In genomic region chr11:17811829-17812559, GRCm38 (mm10) we compare ENCODE assay signal across 23 mouse cellular contexts.
DNase-seq lines count a peak whose midpoint lies in the region; ATAC-seq and TF ChIP-seq lines count a peak whose summit lies in the region.
"Had no signal": no experiment of that assay in that cellular context is flagged by ENCODE, and none has a peak within 500 bp of the region (broad histone marks: within the 10 kb centered on the region; RNA-seq: fewer than 3 reads in every experiment).

No protein-coding gene starts in this region.

- no peak for DNase-seq in hindbrain, embryonic 11.5 days (ENCODE audit: low spot score)
- no peak for DNase-seq in hindbrain, embryonic 10.5 days (ENCODE audit: low spot score)
- peak; percentile 38 for DNase-seq in neural tube, embryonic 11.5 days (ENCODE audit: low spot score)
- DNase-seq in neural tube, embryonic 10.5 days (ENCODE audit: extremely low spot score, low spot score) = no peak
- peak; percentile 43 for DNase-seq in mesoderm, embryonic 11.5 days (ENCODE audit: low read depth, low spot score)
- no peak for DNase-seq in urinary bladder, postnatal 4 days (ENCODE audit: low spot score in 2 of 2)
- DNase-seq: adrenal gland, postnatal 14 days; cerebellum, adult 11 months; cerebellum, postnatal 25 days; heart, adult 11 months; heart, postnatal 14 days; lung, adult 2 months; lung, postnatal 4 days; right cerebral cortex, adult 18-20 months; thymus, postnatal 14 days had no signal

- no peak overlapping the region for H3K27ac ChIP-seq in hindbrain, embryonic 11.5 days (ENCODE audit: low read depth, low read length)
- H3K27ac ChIP-seq in hindbrain, embryonic 10.5 days = no peak overlapping the region
- H3K27ac ChIP-seq in neural tube, embryonic 11.5 days (ENCODE audit: low read depth, low read length) = no peak overlapping the region
- no peak overlapping the region for H3K27ac ChIP-seq in neural tube, embryonic 14.5 days (ENCODE audit: low read depth, low read length)
- no peak overlapping the region for H3K27ac ChIP-seq in intestine, postnatal 0 days (ENCODE audit: low read depth, low read length)
- H3K27ac ChIP-seq: forebrain, embryonic 12.5 days; kidney, embryonic 15.5 days; layer of hippocampus, adult 2 months had no signal

- no peak overlapping the region for H3K4me2 ChIP-seq in hindbrain, embryonic 11.5 days (replicated peaks; ENCODE audit: low read depth, low read length)
- no peak overlapping the region for H3K4me2 ChIP-seq in neural tube, embryonic 11.5 days (ENCODE audit: low read depth)
- H3K4me2 ChIP-seq in neural tube, embryonic 14.5 days (ENCODE audit: low read depth, low read length) = peak overlapping the region; percentile 18
- H3K4me2 ChIP-seq in intestine, postnatal 0 days (replicated peaks; ENCODE audit: low read depth) = no peak overlapping the region
- H3K4me2 ChIP-seq: forebrain, embryonic 12.5 days; heart, embryonic 12.5 days; kidney, embryonic 15.5 days had no signal

- H3K4me1 ChIP-seq in hindbrain, embryonic 11.5 days (replicated peaks; ENCODE audit: control insufficient read depth, insufficient read depth, low read length) = no peaks in the 10 kb centered on the region
- no peaks in the 10 kb centered on the region for H3K4me1 ChIP-seq in hindbrain, embryonic 10.5 days (replicated peaks)
- no peaks in the 10 kb centered on the region for H3K4me1 ChIP-seq in neural tube, embryonic 11.5 days (ENCODE audit: control insufficient read depth, insufficient read depth, low read length)
- peaks cover 9% of the 10 kb centered on the region; the same call in 1 of the 2 replicates for H3K4me1 ChIP-seq in neural tube, embryonic 14.5 days (ENCODE audit: control insufficient read depth, insufficient read depth, low read length)
- no peaks in the 10 kb centered on the region for H3K4me1 ChIP-seq in intestine, postnatal 0 days (replicated peaks; ENCODE audit: control insufficient read depth, insufficient read depth, low read length)
- H3K4me1 ChIP-seq: forebrain, embryonic 12.5 days; heart, embryonic 12.5 days; kidney, embryonic 15.5 days had no signal

- H3K36me3 ChIP-seq in hindbrain, embryonic 11.5 days (ENCODE audit: control insufficient read depth, insufficient read depth, low read length) = no peaks in the 10 kb centered on the region
- no peaks in the 10 kb centered on the region for H3K36me3 ChIP-seq in hindbrain, embryonic 10.5 days
- H3K36me3 ChIP-seq in neural tube, embryonic 11.5 days (ENCODE audit: control insufficient read depth, insufficient read depth, low read length) = no peaks in the 10 kb centered on the region
- H3K36me3 ChIP-seq in neural tube, embryonic 14.5 days (ENCODE audit: control insufficient read depth, insufficient read depth, low read length) = no peaks in the 10 kb centered on the region
- no peaks in the 10 kb centered on the region for H3K36me3 ChIP-seq in intestine, postnatal 0 days (ENCODE audit: control insufficient read depth, insufficient read depth)
- H3K36me3 ChIP-seq: forebrain, embryonic 12.5 days; G1E; heart, embryonic 12.5 days; kidney, embryonic 15.5 days had no signal

- ATAC-seq in hindbrain, embryonic 11.5 days (ENCODE audit: low FRiP score) = peak; percentile 45; the same call in 1 of the 2 replicates
- ATAC-seq in neural tube, embryonic 11.5 days (ENCODE audit: insufficient read depth, low FRiP score, low TSS enrichment) = peak; percentile 71
- peak; percentile 95 for ATAC-seq in neural tube, embryonic 14.5 days (ENCODE audit: low read depth)
- no peak for ATAC-seq in intestine, postnatal 0 days
- ATAC-seq: inflammation-experienced regulatory T-cells, adult 6 months had no signal

- 83% methylated on average over 8 of the region's 8 CpGs for WGBS in hindbrain, embryonic 11.5 days
- 82% methylated on average over 8 of the region's 8 CpGs for WGBS in hindbrain, embryonic 10.5 days
- 65% methylated on average over 8 of the region's 8 CpGs for WGBS in neural tube, embryonic 11.5 days
- WGBS in neural tube, embryonic 14.5 days = 33% methylated on average over 8 of the region's 8 CpGs
- 66% methylated on average over 8 of the region's 8 CpGs for WGBS in intestine, postnatal 0 days

- TF ChIP-seq CTCF in intestine, postnatal 0 days (IDR thresholded peaks at IDR 0.05; ENCODE audit: low read depth) = no peak

- H3K9ac ChIP-seq in hindbrain, embryonic 11.5 days (ENCODE audit: low read depth, low read length) = no peak overlapping the region
- no peak overlapping the region for H3K9ac ChIP-seq in neural tube, embryonic 11.5 days (ENCODE audit: low read length)
- no peak overlapping the region for H3K9ac ChIP-seq in neural tube, embryonic 14.5 days (replicated peaks; ENCODE audit: low read depth, low read length)
- H3K9ac ChIP-seq in intestine, postnatal 0 days (ENCODE audit: low read depth, low read length) = no peak overlapping the region
- H3K9ac ChIP-seq: forebrain, embryonic 12.5 days; heart, embryonic 12.5 days; kidney, embryonic 15.5 days had no signal

- H3K9me3 ChIP-seq in hindbrain, embryonic 11.5 days (ENCODE audit: control insufficient read depth, low read length) = no peaks in the 10 kb centered on the region
- no peaks in the 10 kb centered on the region for H3K9me3 ChIP-seq in hindbrain, embryonic 10.5 days
- no peaks in the 10 kb centered on the region for H3K9me3 ChIP-seq in neural tube, embryonic 11.5 days (ENCODE audit: control insufficient read depth, low read length)
- H3K9me3 ChIP-seq in neural tube, embryonic 14.5 days (ENCODE audit: control insufficient read depth, low read length) = no peaks in the 10 kb centered on the region
- no peaks in the 10 kb centered on the region for H3K9me3 ChIP-seq in intestine, postnatal 0 days (ENCODE audit: control insufficient read depth)
- H3K9me3 ChIP-seq: forebrain, embryonic 12.5 days; G1E; heart, embryonic 12.5 days; kidney, embryonic 15.5 days had no signal

- H3K27me3 ChIP-seq in hindbrain, embryonic 11.5 days (ENCODE audit: control insufficient read depth, insufficient read depth, low read length) = no peaks in the 10 kb centered on the region
- H3K27me3 ChIP-seq in hindbrain, embryonic 10.5 days (ENCODE audit: insufficient read depth, poor library complexity, severe bottlenecking) = no peaks in the 10 kb centered on the region
- H3K27me3 ChIP-seq in neural tube, embryonic 11.5 days (ENCODE audit: control insufficient read depth, insufficient read depth, low read length) = no peaks in the 10 kb centered on the region
- H3K27me3 ChIP-seq in neural tube, embryonic 14.5 days (ENCODE audit: control insufficient read depth, insufficient read depth, low read length) = no peaks in the 10 kb centered on the region
- H3K27me3 ChIP-seq in intestine, postnatal 0 days (replicated peaks; ENCODE audit: control insufficient read depth, insufficient read depth, low read length) = no peaks in the 10 kb centered on the region
- H3K27me3 ChIP-seq: forebrain, embryonic 12.5 days; heart, embryonic 12.5 days; kidney, embryonic 15.5 days had no signal

- no peak overlapping the region for H3K4me3 ChIP-seq in hindbrain, embryonic 11.5 days (ENCODE audit: low read depth, low read length)
- no peak overlapping the region for H3K4me3 ChIP-seq in hindbrain, embryonic 10.5 days
- no peak overlapping the region for H3K4me3 ChIP-seq in neural tube, embryonic 11.5 days (ENCODE audit: low read depth, low read length)
- H3K4me3 ChIP-seq in neural tube, embryonic 14.5 days (ENCODE audit: low read depth, low read length) = no peak overlapping the region
- no peak overlapping the region for H3K4me3 ChIP-seq in intestine, postnatal 0 days (ENCODE audit: low read depth, low read length)
- H3K4me3 ChIP-seq: forebrain, embryonic 12.5 days; heart, embryonic 12.5 days; kidney, embryonic 15.5 days; layer of hippocampus, adult 2 months had no signal

Comparison
In these comparisons a context has a peak if more than half of its experiments do, and no peak if none do; other contexts are left out.
1. DNase-seq: peak in neural tube, embryonic 11.5 days (single experiment) and mesoderm, embryonic 11.5 days (single experiment); none in hindbrain, embryonic 11.5 days (single experiment), hindbrain, embryonic 10.5 days (single experiment), neural tube, embryonic 10.5 days (single experiment) and urinary bladder, postnatal 4 days (0 of 2).